Mouse (Mus musculus): ENCODE measurements around the gene Mid1.

DNA sequence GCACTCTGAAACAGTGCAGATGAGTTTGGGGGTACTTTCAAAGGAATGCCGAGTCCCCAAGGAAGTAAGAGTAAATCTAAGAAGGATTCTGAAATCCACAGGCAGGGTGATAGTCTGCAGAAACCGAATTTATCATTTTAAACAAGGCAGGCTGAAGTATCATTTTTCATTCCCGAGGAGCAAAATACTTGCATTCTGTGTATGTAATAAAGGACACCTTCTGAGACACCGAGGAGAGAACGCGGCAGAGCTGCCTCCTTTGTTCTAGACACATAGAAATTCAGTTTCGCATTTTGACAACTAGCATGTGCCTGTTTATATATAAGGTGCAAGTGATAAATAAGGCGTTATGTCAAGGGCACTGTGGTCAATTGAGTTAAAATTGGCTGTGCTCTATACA is 732 bp downstream of the Mid1 start:
- TF ChIP-seq GATA1 (IDR thresholded peaks at IDR 0.05; ENCODE audit: borderline replicate concordance, low read length), result no peak
- no peak for TF ChIP-seq FLI1 (IDR thresholded peaks at IDR 0.05; ENCODE audit: low read length)
